Mouse (Mus musculus) liver, adult 2 months (tissue): ENCODE results near the gene Tmem45b. TPM values are rescaled to one million over a fixed set of nuclear protein-coding genes. Genes with fewer than 3 reads are reported as not detected.

Experiments used
- DNase-seq: peaks from one replicate; pipeline ENCODE4 v3.0.0-alpha.2; 2011; ENCODE audit warnings: low read depth, low spot score; ENCODE audit errors: extremely low read depth
- H3K27ac ChIP-seq: fragments of 200-500 bp; replicated peaks from 2 replicates; pipeline ENCODE4 v1.5.1; 2012; ENCODE audit warnings: low read depth, mild to moderate bottlenecking, control low read depth, inconsistent platforms, low read length; ENCODE audit not compliant: insufficient read depth
- H3K27me3 ChIP-seq: fragments of 200-500 bp; 2 replicates; pipeline ENCODE4 v1.6.1; 2012; ENCODE audit warnings: mild to moderate bottlenecking, moderate library complexity, low read length, inconsistent platforms; ENCODE audit not compliant: control insufficient read depth, insufficient read depth
- H3K36me3 ChIP-seq: fragments of 200-500 bp; 2 replicates; pipeline ENCODE4 v1.6.1; 2012; ENCODE audit warnings: low read length, inconsistent platforms; ENCODE audit not compliant: control insufficient read depth, insufficient read depth
- H3K4me1 ChIP-seq: fragments of 200-500 bp; 2 replicates; pipeline ENCODE4 v1.6.1; 2011; ENCODE audit warnings: low read length; ENCODE audit not compliant: control insufficient read depth, insufficient read depth
- H3K4me3 ChIP-seq: fragments of 200-500 bp; 2 replicates; pipeline ENCODE4 v1.5.1; 2011; ENCODE audit warnings: low read depth, mild to moderate bottlenecking, control low read depth, low read length, moderate library complexity; ENCODE audit not compliant: insufficient read depth
- H3K79me2 ChIP-seq: fragments of 200-500 bp; 2 replicates; pipeline ENCODE4 v1.6.1; 2012; ENCODE audit warnings: inconsistent platforms, mild to moderate bottlenecking, low read length, moderate library complexity; ENCODE audit not compliant: control insufficient read depth, insufficient read depth
- H3K9ac ChIP-seq: fragments of 200-500 bp; 2 replicates; pipeline ENCODE4 v1.6.1; 2012; ENCODE audit warnings: low read depth, mild to moderate bottlenecking, control low read depth, inconsistent platforms, low read length
- CTCF ChIP-seq: fragments of 200-500 bp; IDR thresholded peaks from 2 replicates; pipeline ENCODE4 v1.5.1; 2011; ENCODE audit warnings: low read depth, low read length, control low read depth
- POLR2A ChIP-seq: fragments of 200-500 bp; IDR thresholded peaks from 2 replicates; pipeline ENCODE4 v1.6.1; 2011; ENCODE audit warnings: low read length, control low read depth; ENCODE audit not compliant: insufficient read depth; ENCODE audit errors: extremely low read depth
- WGBS: fragments of 180-500 bp; shearing (Covaris S2); methylation state at CpG from one replicate; pipeline ENCODE4 v1.1.7; 2018; 5-methylcytosine and 5-hydroxymethylcytosine counted together
- polyA plus RNA-seq: library from polyadenylated mRNA; depleted of rRNA; stranded (reverse); fragments of >200 nt; gene quantifications from 2 replicates; pipeline ENCODE4 v1.2.3, GENCODE M21; 2012
- total RNA-seq: library from RNA; depleted of rRNA; stranded (reverse); fragments of >200 nt; gene quantifications from 2 replicates; pipeline ENCODE4 v1.2.3, GENCODE M21; 2014

Tmem45b gene
- total and polyA plus RNA-seq, 2 experiments, result 0.37 to 0.55 TPM

DNA sequence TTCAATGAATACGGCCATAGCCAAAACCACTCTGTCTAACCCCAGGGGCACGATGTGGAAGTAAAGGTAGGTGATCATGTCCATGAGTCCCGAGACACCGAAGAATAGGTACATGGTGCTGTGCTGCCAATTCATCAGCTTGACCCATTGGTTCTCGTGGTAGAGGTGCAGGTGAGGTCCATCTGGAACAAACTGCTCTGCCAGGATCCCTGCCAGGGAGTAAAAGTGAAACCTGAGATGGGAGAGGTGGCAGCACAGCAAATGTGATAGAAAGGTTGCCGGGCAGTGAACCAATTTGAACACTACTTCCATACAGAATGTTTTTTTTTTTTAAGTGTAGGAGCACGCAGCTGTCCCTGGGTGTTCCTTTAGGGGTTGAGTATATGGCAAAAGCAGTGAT lies 35.3 kb downstream of the Tmem45b start:
- Histone ChIP-seq H3K36me3 (no peaks in the 10 kb centered on the region), H3K9ac (no peak overlapping the region), H3K4me1 (peaks cover 3% of the 10 kb centered on the region; the same call in 1 of the 2 replicates), H3K27me3 (no peaks in the 10 kb centered on the region), H3K4me3 (no peak overlapping the region), H3K27ac (no peak overlapping the region), H3K79me2 (no peaks in the 10 kb centered on the region)
- no peak for TF ChIP-seq CTCF
- TF ChIP-seq POLR2A, result no peak
- WGBS, result 68% methylated on average over 7 of the region's 7 CpGs
- peak; percentile 82 for DNase-seq

DNA sequence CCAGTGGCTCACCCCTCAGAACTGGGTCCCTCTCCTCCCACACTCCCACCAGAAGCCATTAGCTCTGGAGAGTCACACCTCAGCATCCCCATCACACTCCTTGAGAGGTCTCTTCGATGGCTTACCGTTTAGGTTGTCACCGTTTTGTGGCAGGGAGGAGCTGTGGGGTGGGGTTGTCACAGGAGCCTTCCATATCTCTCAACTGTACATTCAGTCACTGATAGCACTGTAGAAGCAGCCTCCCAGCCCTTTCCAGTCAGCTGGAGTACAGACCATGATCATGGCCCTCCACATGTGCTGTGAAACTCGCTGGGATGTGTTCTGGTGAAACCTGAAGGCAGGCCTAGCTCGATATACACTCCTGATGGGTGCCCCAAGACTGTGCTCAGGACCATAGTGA lies 42.1 kb downstream of the Tmem45b start:
- no peak for TF ChIP-seq POLR2A
- no peak for TF ChIP-seq CTCF
- no peaks in the 10 kb centered on the region for H3K4me1 ChIP-seq
- peaks cover 31% of the 10 kb centered on the region for H3K36me3 ChIP-seq
- no peak overlapping the region for H3K27ac ChIP-seq
- WGBS, result 92% methylated on average over 5 of the region's 5 CpGs
- no peak overlapping the region for H3K4me3 ChIP-seq
- no peak overlapping the region for H3K9ac ChIP-seq
- DNase-seq, result no peak
- no peaks in the 10 kb centered on the region for H3K27me3 ChIP-seq
- H3K79me2 ChIP-seq, result no peaks in the 10 kb centered on the region

DNA sequence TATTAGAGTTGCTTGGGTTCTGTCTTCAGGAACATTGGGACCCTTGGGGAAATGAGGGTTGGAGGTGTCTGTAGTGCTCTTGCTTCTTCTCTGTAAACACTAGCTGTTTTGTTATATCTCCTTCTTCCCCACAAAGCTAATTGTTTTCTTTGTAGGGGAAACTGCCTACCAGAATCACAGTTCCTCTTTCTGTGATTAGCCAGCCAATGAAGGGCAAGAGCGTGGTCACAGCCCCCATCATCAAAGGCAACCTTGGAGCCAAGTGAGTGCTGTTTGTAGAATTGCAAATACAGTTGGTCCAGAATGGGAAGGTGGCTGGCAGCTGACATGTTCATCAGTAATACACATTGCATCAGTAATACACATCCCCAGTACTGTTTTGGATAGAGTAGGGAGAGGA lies 45.4 kb downstream of the Tmem45b start:
- no peak overlapping the region for H3K27ac ChIP-seq
- no peak for DNase-seq
- TF ChIP-seq CTCF (no peak), POLR2A (no peak)
- no peak overlapping the region for H3K9ac ChIP-seq
- H3K4me1 ChIP-seq, result no peaks in the 10 kb centered on the region
- H3K27me3 ChIP-seq, result no peaks in the 10 kb centered on the region
- H3K79me2 ChIP-seq, result no peaks in the 10 kb centered on the region
- WGBS, result 97% methylated on average over 1 of the region's 1 CpGs
- H3K36me3 ChIP-seq, result peaks cover 55% of the 10 kb centered on the region
- no peak overlapping the region for H3K4me3 ChIP-seq

DNA sequence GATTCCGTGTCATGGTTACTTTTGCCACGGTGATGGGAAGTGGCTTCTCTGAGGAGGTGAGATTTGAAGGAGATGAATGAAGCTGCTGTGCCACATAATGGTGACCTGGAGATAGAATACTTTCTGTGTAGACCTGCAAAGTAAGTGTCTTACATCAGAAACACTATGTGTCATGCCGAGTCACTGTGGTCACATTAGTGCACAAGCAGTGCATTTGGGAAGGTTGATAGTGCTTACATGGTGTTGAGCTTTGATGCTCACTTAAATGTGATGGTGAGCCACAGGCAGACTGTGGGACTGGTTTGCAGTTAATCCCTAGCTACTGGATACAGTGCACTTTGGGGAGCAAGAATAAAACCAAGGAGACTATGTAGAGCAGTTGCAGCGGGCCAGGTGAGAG lies 52.1 kb downstream of the Tmem45b start:
- H3K36me3 ChIP-seq, result peaks cover 78% of the 10 kb centered on the region
- no peaks in the 10 kb centered on the region for H3K27me3 ChIP-seq
- no peak for DNase-seq
- TF ChIP-seq POLR2A (no peak), CTCF (no peak)
- 93% methylated on average over 4 of the region's 4 CpGs for WGBS
- H3K27ac ChIP-seq, result no peak overlapping the region
- no peaks in the 10 kb centered on the region for H3K4me1 ChIP-seq
- no peaks in the 10 kb centered on the region for H3K79me2 ChIP-seq
- H3K4me3 ChIP-seq, result no peak overlapping the region
- H3K9ac ChIP-seq, result no peak overlapping the region

DNA sequence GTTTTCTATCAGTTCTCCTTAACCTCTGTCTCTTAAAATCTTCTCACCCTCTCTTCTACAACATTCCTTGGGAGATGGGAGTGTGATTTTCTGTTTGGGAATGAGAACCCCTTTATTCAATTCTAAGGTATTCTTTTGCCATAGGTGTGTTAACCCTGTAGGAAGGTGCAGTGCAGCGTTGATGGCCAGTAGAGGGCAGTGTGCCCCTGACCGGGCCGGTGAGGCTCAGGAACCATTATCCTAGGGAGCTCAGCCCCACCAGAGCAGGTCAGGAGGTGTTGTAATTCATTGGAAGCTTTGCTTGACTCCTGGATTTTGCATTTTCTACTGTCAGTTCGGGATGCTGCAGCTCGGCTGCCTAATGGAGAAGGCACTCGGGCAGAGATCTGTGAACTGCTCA lies 59.0 kb downstream of the Tmem45b start:
- WGBS, result 63% methylated on average over 6 of the region's 6 CpGs
- H3K27ac ChIP-seq, result no peak overlapping the region
- no peak overlapping the region for H3K9ac ChIP-seq
- TF ChIP-seq POLR2A (no peak), CTCF (peak; percentile 89)
- no peaks in the 10 kb centered on the region for H3K27me3 ChIP-seq
- no peak for DNase-seq
- peaks cover 71% of the 10 kb centered on the region for H3K36me3 ChIP-seq
- no peak overlapping the region for H3K4me3 ChIP-seq
- H3K79me2 ChIP-seq, result no peaks in the 10 kb centered on the region
- no peaks in the 10 kb centered on the region for H3K4me1 ChIP-seq

GRCm38 (mm10) chr9:31404311-31404710 lies 60.0 kb downstream of the Tmem45b start:
- Histone ChIP-seq H3K36me3 (peaks cover 66% of the 10 kb centered on the region), H3K27ac (no peak overlapping the region), H3K9ac (no peak overlapping the region), H3K4me1 (no peaks in the 10 kb centered on the region), H3K4me3 (no peak overlapping the region), H3K79me2 (no peaks in the 10 kb centered on the region), H3K27me3 (no peaks in the 10 kb centered on the region)
- no peak for DNase-seq
- no peak for TF ChIP-seq CTCF
- WGBS, result 93% methylated on average over 2 of the region's 2 CpGs
